Mouse (Mus musculus) heart, postnatal 25 days (tissue): ENCODE data around the gene Th. TPM values are rescaled to one million over a fixed set of nuclear protein-coding genes. Genes with fewer than 3 reads are reported as not detected.

Experiments
- DNase-seq: peaks from one replicate; pipeline ENCODE4 v3.0.0; 2022; ENCODE audit warnings: low spot score
- intact Hi-C: fragments of 180-260 bp; cut with DNase I; formaldehyde crosslinking; loops from one replicate; pipeline ENCODE4 v1.15.1; 2025
- total RNA-seq, 2 experiments: library from RNA; stranded (reverse); gene quantifications; 2 replicates each; pipeline ENCODE4 v1.2.3; 2021

Gene Th
- total RNA-seq, 2 experiments from 2014 or later, result not detected

GRCm38 (mm10) chr7:142904331-142904730 lies 26.6 kb downstream of the Th start:
- intact Hi-C loops, result no loop called here
- no peak for DNase-seq

DNA sequence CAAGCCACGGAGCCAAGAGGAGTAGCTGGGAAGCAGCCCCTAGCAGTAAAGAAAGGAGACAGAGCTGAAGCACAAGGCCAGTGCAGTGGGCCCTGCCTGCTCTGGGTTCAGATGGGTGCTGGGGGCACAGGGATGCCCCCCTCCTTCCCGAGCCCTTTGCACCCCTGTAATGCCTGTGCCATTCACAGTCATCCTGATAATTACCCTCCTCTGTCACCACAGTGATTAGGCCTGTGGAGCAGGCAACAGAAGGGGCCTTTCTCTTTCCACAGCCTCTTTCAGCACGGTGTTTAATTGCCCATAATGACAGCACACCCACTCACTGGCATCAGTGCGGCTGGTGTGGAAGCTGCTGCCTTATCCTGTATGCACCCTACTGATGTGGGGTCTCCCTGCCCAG lies 28.0 kb downstream of the Th start:
- no peak for DNase-seq
- intact Hi-C loops, result no loop called here

DNA sequence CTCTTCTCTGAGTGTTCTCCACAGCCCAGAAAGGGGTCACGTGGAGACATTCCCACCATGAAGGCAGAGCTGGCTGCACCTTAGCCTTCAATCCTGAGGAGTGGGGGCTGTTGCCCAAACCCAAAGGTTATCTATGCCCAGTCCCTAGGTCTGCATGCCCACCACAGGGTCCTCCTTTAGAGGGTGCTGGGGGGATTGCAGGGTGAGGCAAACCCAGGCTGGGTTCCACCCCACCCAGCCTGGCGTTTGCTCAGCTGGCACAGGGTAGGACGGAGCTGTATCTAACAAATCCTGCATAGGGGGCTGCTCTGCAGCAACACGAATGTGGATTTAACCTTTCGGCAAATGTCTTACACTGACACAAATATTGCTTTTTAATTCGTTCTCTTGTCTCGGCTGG lies 29.2 kb downstream of the Th start:
- intact Hi-C loops, result no loop called here
- DNase-seq, result no peak

- no peak for DNase-seq
- intact Hi-C loops, result no loop called here
Observed at GRCm38 (mm10) chr7:142899872-142900271, 31.1 kb downstream of the Th start.

DNA sequence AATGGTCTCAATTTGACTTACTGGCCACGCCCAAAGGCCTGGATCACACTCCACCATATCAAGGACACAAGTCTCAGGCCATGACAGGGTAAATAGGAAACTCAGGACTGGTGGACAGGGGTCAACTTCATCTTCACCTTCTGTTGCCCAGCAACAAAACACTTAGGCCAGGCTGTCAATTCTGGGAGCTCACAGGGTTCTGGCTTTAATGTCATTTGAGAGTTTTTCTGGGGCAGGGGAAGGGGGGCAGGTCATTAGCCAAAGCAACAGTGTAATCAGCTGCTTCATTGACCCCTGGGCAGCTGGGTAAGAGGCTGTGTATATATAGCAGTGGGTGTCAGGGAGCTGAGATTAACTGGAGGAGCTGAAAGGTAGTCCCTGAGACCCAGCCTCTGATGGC lies 33.5 kb downstream of the Th start:
- no peak for DNase-seq
- intact Hi-C loops, result no loop called here

DNA sequence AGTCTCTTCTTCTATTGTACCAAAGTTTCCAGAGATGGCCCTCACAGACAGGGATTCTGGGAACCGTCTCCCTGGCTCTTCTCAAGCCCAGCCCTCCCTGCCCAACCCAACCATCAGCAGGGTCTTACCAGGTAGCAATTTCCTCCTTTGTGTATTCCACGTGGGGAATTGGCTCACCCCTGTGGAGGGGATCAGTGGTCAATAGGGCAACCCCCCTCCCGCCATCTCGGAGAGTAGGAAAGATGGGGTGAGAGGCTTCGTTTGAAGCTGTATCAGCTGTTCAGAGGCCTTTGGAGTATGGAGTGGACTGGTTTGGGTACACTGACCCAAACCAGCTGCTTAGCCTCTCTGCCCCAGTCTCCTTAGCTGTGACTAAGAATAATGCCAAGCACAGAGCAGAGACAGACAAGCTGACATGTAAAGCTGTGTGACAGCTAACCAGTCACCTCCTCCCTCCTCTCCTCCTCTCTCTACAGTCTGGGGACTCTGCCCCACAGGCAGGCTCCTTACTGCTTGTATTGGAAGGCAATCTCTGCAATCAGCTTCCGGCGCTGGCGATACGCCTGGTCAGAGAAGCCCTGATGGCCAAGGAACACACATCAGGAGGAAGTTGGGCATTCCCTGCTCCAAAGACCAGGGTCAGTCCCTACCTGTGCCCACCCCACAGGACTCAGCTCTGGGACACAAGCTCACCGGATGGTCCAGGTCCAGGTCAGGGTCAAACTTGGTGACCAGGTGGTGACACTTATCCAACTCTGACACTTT lies 34.8 kb downstream of the Th start:
- intact Hi-C loops, result no loop called here
- no peak for DNase-seq

- no peak for DNase-seq
- intact Hi-C loops, result no loop called here
Observed at GRCm38 (mm10) chr7:142895223-142895840, 35.6 kb downstream of the Th start.

GRCm38 (mm10) chr7:142894669-142895068 lies 36.3 kb downstream of the Th start:
- intact Hi-C loops, result loop anchor here (1.0 to 5.0 kb wide), 3 partner anchors 23 to 193 kb away; partner anchors contain the start of gene Tspan32
- DNase-seq, result peak; percentile 36

DNA sequence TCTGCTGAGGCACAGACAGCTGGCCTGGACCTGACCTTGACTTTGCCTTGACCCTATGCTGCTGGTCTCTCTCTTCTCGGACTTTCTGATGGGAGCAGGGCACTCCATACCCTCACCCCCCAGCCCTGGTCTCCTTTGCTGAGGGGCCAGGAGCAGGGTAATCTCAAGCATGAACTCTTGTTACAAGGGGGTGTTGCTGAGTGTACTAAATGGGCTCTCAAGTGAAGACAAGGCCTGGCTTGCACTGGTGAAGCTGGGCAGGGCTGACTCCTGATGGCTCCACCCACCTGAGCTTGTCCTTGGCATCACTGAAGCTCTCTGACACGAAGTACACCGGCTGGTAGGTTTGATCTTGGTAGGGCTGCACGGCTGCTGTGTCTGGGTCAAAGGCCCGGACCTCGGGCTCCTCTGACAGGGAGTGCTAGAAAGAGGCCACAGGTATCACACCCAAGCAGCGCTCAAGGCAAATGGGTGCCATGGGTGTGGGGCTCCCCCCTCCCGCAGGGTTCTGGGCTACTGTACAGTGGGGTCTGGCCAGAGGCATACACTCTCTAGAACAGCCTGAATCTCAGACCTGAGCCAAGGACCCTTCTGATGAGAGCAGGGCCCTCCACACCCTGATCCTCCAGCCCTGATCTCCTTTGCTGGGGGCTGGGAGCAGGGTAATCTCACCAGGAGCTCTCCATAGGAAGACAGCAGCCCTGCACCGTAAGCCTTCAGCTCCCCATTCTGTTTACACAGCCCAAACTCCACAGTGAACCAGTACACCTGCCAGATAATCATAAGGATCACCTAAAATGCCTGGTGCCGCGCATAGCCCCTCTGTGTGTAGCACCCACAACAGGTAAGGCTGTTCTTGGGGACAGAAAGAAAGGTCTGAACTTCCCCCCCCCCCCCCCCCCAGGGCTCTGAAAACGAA lies 36.9 kb downstream of the Th start:
- no peak for DNase-seq
- intact Hi-C loops, result loop anchor here (1.0 to 5.0 kb wide), 3 partner anchors 23 to 193 kb away; partner anchors contain the start of gene Tspan32

- intact Hi-C loops, result loop anchor here (5.0 kb wide), 1 partner anchor 114 kb away; the partner anchor contains the start of gene Tspan32
Observed at GRCm38 (mm10) chr7:142893296-142893695, 37.6 kb downstream of the Th start.

GRCm38 (mm10) chr7:142869419-142870163 lies 61.3 kb downstream of the Th start:
- intact Hi-C loops, result no loop called here
- no peak for DNase-seq

More at GRCm38 (mm10) chr7:142893296-142893695, 37.6 kb downstream of the Th start:
- DNase-seq, result no peak

DNA sequence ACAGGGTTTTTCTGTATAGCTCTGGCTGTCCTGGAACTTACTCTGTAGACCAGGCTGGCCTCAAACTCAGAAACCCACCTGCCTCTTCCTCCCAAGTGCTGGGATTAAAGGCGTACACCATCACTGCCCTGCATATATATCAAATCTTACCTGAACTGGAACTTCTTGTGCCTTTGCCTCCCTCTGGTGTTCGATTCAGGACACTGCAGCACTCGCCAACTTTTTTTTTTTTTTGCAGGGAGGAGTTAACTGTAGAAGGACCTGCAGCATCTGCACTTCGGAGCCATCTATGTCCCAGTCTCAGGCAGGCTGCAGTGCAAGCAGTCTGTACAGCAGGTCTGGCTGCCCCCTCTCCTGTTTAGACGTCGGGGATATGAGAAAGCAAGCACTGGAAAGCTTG lies 80.2 kb downstream of the Th start:
- DNase-seq, result no peak
- intact Hi-C loops, result loop anchor here (1.0 kb wide), 1 partner anchor 51 kb away; no protein-coding TSS in a partner anchor

Other genes starting within 250 kb of the Th start
- not detected for gene Ins2, start 187.7 kb downstream of the Th start, total RNA-seq
- not detected for gene Ascl2, start 38.1 kb upstream of the Th start, total RNA-seq
- gene Tspan32, start 73.9 kb upstream of the Th start, total RNA-seq, result 1 to 10 TPM in 1 of 2 experiments, under 1 TPM in 1; 0.34 to 1.5 TPM
- gene Cd81, start 121.6 kb upstream of the Th start, total RNA-seq, result 100 to 1,000 TPM; 424 to 455 TPM
- 10 to 100 TPM; 13.8 to 19.6 TPM for gene Tssc4, start 138.1 kb upstream of the Th start, total RNA-seq
- gene Trpm5, start 163.5 kb upstream of the Th start, total RNA-seq, result not detected
- gene Kcnq1, start 175.2 kb upstream of the Th start, total RNA-seq, result 10 to 100 TPM; 37.4 to 37.7 TPM